Mouse (Mus musculus): ENCODE data around the gene Baiap3. TPM values are rescaled to one million over a fixed set of nuclear protein-coding genes. Genes with fewer than 3 reads are reported as not detected.
"Not testable (repeated sequence)": the region's sequence is repeated elsewhere in the genome, so short reads cannot be mapped to it uniquely, and the experiment has no call there.

Gene Baiap3
- polyA plus RNA-seq, 1 experiment = 23.8 TPM

DNA sequence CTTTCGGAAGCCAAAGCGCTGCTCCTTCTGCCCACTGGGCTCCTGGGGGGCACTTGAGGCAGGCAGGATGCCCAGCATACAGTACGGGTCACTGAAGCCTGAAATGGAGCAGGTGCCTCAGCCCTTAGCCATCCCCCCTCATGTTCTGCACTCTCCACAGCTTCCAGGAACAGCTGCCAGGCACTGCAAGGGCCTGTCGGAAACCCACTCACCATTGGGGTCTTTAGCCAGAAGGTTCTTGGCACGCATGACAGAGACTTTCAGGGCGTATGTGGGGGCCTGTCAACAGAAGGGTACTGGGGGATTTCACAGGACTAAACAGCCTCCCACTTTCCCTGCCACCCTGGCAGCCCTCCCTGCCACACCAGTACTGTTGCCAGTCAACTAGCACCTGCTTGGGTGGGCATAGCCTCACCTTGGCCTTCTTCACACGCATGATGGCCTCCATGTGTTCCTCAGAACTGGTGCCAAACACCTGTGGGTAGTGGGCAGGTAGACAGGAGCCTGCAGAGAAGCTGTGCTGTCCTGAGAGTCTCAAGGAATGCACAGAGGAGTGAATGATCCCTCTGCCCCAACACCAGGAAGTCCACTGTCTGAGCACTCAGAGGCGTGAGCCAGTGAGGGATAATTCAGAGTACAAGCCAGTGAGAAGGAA is 5.9 kb downstream of the Baiap3 start:
- Histone ChIP-seq H3K4me1 (ENCODE audit: control insufficient read depth, insufficient read depth, insufficient read length) (peaks cover 8% of the 10 kb centered on the region; the same call in 1 of the 2 replicates), H3K4me3 (ENCODE audit: extremely low read depth, insufficient read depth, insufficient read length) (no peak overlapping the region), H3K27ac (ENCODE audit: insufficient read depth, low read length) (no peak overlapping the region), H3K27me3 (ENCODE audit: control insufficient read depth, insufficient read depth, low read length) (0 out of 2 replicates have a peak, but pooled peaks cover 2% of the 10 kb centered on the region), H3K36me3 (ENCODE audit: control insufficient read depth, insufficient read depth, low read length) (no peaks in the 10 kb centered on the region)
- DNase-seq (ENCODE audit: low read depth in 1 of 2, low spot score in 2 of 2) = no peak
- no peak for TF ChIP-seq CTCF (IDR thresholded peaks at IDR 0.05; ENCODE audit: extremely low read depth, insufficient read depth, insufficient read length, insufficient replicate concordance)
- TF ChIP-seq POLR2A (IDR thresholded peaks at IDR 0.05; ENCODE audit: low read depth, low read length) = no peak
- 90% methylated on average over 8 of the region's 8 CpGs for WGBS

DNA sequence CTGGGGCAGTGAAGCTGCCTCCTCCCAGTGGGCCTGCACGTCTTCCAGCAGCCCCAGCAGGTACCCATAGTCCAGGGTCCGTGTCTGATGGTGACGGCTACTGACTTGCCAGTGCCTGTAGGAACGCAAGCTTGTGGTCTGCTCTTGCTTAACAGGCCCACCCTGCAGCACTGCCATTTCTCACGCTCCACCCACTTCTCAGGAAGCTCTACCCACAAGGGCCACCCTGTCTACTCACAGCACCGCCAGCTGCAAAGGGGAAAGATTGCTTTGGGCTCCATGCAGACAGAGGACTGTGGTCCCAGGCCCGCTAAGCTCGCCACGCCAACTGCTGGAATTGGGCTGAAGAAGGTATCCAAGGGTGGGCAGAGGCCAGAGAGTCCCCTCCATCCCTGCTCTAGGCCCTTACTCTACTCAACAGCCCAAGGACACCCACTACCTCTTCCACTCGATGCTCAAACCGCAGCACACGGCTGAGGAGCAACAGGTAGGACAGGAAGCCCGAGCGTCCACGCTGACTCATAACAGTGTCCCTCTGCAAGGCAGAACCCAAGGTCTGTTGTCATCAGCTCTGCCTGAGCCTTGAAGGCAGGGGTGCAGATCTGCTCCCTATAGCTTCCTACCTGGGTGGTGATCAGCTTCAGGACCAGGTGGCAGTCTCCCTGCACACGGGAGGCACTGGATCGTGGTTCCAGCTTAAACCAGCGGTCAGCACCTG is 8.0 kb downstream of the Baiap3 start:
- 14% methylated on average over 18 of the region's 18 CpGs for WGBS
- H3K27me3 ChIP-seq (ENCODE audit: control insufficient read depth, insufficient read depth, low read length) = no peaks in the 10 kb centered on the region
- DNase-seq (ENCODE audit: low read depth in 1 of 2, low spot score in 2 of 2) = no peak
- TF ChIP-seq POLR2A (IDR thresholded peaks at IDR 0.05; ENCODE audit: low read depth, low read length) (no peak), CTCF (IDR thresholded peaks at IDR 0.05; ENCODE audit: extremely low read depth, insufficient read depth, insufficient read length, insufficient replicate concordance) (no peak)
- H3K4me1 ChIP-seq (ENCODE audit: control insufficient read depth, insufficient read depth, insufficient read length) = peaks cover 5% of the 10 kb centered on the region; the same call in 1 of the 2 replicates
- H3K36me3 ChIP-seq (ENCODE audit: control insufficient read depth, insufficient read depth, low read length) = peaks cover 7% of the 10 kb centered on the region
- H3K4me3 ChIP-seq (ENCODE audit: extremely low read depth, insufficient read depth, insufficient read length) = peak overlapping the region; percentile 31
- peak overlapping the region; percentile 55 for H3K27ac ChIP-seq (ENCODE audit: insufficient read depth, low read length)

DNA sequence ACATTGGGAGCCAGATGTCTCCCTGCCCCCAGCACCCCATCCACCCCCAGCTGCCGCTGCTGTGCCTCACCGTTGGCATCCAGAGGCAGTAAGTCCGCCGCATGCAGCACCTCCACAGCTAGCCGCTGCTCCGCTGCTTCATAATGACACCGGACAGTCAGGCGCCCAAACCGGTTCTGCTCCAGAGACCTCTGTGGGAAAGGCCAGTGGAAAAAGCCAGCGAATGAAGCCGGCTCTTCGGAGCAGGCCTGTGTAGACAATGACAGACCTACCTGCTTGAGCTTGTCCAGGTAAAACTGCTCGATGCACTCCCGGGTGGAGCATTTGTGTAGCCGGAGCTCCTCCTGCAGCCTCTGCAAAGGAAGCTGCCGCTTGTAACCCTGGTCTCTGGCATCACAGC is 11.9 kb downstream of the Baiap3 start:
- 90% methylated on average over 16 of the region's 16 CpGs for WGBS
- H3K27me3 ChIP-seq (ENCODE audit: control insufficient read depth, insufficient read depth, low read length) = no peaks in the 10 kb centered on the region
- TF ChIP-seq POLR2A (IDR thresholded peaks at IDR 0.05; ENCODE audit: low read depth, low read length) (no peak), CTCF (IDR thresholded peaks at IDR 0.05; ENCODE audit: extremely low read depth, insufficient read depth, insufficient read length, insufficient replicate concordance) (no peak)
- no peak overlapping the region for H3K4me3 ChIP-seq (ENCODE audit: extremely low read depth, insufficient read depth, insufficient read length)
- H3K36me3 ChIP-seq (ENCODE audit: control insufficient read depth, insufficient read depth, low read length) = peaks cover 12% of the 10 kb centered on the region
- DNase-seq (ENCODE audit: low read depth in 1 of 2, low spot score in 2 of 2) = no peak
- no peak overlapping the region for H3K27ac ChIP-seq (ENCODE audit: insufficient read depth, low read length)
- H3K4me1 ChIP-seq (ENCODE audit: control insufficient read depth, insufficient read depth, insufficient read length) = peaks cover 9% of the 10 kb centered on the region

DNA sequence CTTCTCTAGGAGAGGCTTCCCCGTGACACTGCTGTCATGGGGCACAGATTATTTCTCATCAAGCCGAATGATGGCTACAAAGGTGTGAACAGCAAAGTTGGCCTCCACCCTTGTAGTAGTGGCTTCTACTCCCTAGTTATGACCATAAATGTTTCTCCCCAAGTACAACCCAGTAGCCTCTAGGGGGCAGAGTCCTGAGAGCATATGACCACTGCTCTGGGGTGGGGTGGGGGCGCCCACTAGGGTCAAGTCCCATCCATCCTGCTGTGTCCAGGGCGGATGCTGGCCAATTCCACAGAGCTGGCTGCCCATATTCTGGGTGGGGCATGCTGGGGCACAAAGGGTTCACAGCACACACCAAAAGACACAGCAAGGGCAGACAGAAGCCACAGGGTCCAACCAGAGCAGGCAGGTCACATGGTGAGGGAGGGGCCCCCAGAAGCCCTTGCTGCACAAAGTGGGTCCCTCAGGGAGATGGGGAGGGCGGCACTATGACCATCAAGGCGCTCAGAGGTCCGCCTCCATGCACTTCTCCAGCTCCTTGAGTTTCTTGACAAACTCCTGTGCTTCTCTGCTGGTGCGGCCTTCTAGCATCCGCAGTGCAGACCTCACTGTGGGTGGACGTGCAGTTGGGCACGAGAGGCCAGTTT is 12.9 kb downstream of the Baiap3 start:
- H3K4me3 ChIP-seq (ENCODE audit: extremely low read depth, insufficient read depth, insufficient read length) = no peak overlapping the region
- H3K27me3 ChIP-seq (ENCODE audit: control insufficient read depth, insufficient read depth, low read length) = no peaks in the 10 kb centered on the region
- TF ChIP-seq POLR2A (IDR thresholded peaks at IDR 0.05; ENCODE audit: low read depth, low read length) (no peak), CTCF (IDR thresholded peaks at IDR 0.05; ENCODE audit: extremely low read depth, insufficient read depth, insufficient read length, insufficient replicate concordance) (no peak)
- peaks cover 12% of the 10 kb centered on the region for H3K36me3 ChIP-seq (ENCODE audit: control insufficient read depth, insufficient read depth, low read length)
- DNase-seq (ENCODE audit: low read depth in 1 of 2, low spot score in 2 of 2) = no peak
- no peak overlapping the region for H3K27ac ChIP-seq (ENCODE audit: insufficient read depth, low read length)
- 90% methylated on average over 11 of the region's 11 CpGs for WGBS
- H3K4me1 ChIP-seq (ENCODE audit: control insufficient read depth, insufficient read depth, insufficient read length) = peaks cover 6% of the 10 kb centered on the region

DNA sequence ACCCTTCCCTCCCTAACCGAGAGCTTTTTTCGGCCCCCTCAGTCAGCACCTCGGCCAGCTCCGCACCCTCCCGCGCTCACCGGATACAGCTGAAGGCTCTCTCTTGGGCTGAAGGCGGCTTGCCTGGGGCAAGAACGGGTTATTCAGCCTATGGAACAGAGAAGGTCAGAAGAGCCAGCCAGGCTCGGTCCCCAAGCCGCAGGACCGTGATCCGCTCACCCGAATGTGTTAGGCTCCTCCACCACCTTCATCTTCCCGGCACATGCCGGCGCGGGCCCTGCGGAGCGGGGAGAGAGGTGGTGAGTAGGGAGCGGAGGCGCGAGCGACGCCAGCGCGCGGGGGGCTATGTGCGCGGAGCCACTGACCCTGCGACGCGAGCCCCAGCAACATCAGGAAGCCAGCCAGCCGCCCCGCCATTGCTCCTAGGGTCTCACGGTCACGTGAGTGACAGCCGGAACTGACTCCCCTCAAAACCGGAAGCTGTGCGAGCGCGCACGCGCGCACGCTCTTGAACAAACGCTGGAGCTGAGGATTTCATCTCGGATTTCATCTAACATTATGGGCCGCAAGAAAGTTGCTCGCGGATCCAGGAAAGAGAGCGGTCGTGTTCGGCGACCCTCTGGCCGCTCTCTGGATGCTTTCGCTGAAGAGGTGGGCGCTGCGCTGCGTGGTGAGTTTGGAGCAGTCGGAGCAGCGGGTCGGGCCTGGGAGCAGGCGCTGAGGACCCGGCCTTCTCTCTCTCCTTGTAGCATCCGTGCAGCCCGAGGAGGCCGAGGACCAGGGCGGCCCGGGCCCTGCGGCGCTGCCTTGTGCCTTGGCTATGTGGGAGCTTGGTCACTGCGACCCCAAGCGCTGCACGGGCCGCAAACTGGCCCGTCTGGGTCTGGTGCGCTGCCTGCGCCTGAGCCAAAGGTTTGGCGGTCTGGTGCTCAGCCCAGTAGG is 16.2 kb downstream of the Baiap3 start, which contains the start of the genes Gnptg and Tsr3:
TSS of gene Gnptg (minus strand) at position 430 of the 942 bp plus-strand sequence.
TSS of gene Tsr3 (plus strand) at position 476 of the 942 bp plus-strand sequence.
- TF ChIP-seq CTCF (IDR thresholded peaks at IDR 0.05; ENCODE audit: extremely low read depth, insufficient read depth, insufficient read length, insufficient replicate concordance) (no peak), POLR2A (IDR thresholded peaks at IDR 0.05; ENCODE audit: low read depth, low read length) (peak; percentile 12; the same call in 1 of the 2 replicates)
- peak within 1 kb of the TSS; percentile 65 for H3K27ac ChIP-seq (ENCODE audit: insufficient read depth, low read length)
- peaks cover 4% of the 10 kb centered on the region for H3K4me1 ChIP-seq (ENCODE audit: control insufficient read depth, insufficient read depth, insufficient read length)
- H3K4me3 ChIP-seq (ENCODE audit: extremely low read depth, insufficient read depth, insufficient read length) = peak within 1 kb of the TSS; percentile 82
- WGBS = under 1% methylated on average over 80 of the region's 80 CpGs
- DNase-seq (ENCODE audit: low read depth in 1 of 2, low spot score in 2 of 2) = peak; percentile 72 to 78
- H3K27me3 ChIP-seq (ENCODE audit: control insufficient read depth, insufficient read depth, low read length) = no peaks in the 10 kb centered on the region
- H3K36me3 ChIP-seq (ENCODE audit: control insufficient read depth, insufficient read depth, low read length) = peaks cover 20% of the 10 kb centered on the region

DNA sequence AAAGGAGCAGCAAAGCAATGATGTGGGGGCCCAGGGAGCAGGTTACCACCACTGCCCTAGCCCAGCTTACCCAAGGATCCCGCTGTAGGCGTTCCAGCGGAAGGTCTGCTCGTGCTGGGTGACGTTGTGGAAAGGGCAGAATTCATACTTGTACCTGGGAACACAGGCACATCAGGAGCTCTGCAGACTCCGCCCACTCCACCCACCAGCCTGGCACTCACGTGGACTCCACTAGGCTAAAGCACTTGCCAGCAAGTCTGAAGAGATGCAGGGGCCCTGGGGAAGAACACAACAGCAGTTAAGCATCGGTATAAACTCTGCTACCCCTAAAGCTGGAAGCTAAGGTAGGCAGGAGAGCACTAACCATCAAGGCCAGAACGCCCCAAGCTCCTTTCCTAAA is 20.5 kb downstream of the Baiap3 start:
- Histone ChIP-seq H3K27ac (ENCODE audit: insufficient read depth, low read length) (no peak overlapping the region), H3K4me1 (ENCODE audit: control insufficient read depth, insufficient read depth, insufficient read length) (peaks cover 4% of the 10 kb centered on the region), H3K4me3 (ENCODE audit: extremely low read depth, insufficient read depth, insufficient read length) (no peak overlapping the region), H3K36me3 (ENCODE audit: control insufficient read depth, insufficient read depth, low read length) (peaks cover 21% of the 10 kb centered on the region), H3K27me3 (ENCODE audit: control insufficient read depth, insufficient read depth, low read length) (no peaks in the 10 kb centered on the region)
- 85% methylated on average over 9 of the region's 9 CpGs for WGBS
- TF ChIP-seq POLR2A (IDR thresholded peaks at IDR 0.05; ENCODE audit: low read depth, low read length) (no peak), CTCF (IDR thresholded peaks at IDR 0.05; ENCODE audit: extremely low read depth, insufficient read depth, insufficient read length, insufficient replicate concordance) (no peak)
- no peak for DNase-seq (ENCODE audit: low read depth in 1 of 2, low spot score in 2 of 2)

DNA sequence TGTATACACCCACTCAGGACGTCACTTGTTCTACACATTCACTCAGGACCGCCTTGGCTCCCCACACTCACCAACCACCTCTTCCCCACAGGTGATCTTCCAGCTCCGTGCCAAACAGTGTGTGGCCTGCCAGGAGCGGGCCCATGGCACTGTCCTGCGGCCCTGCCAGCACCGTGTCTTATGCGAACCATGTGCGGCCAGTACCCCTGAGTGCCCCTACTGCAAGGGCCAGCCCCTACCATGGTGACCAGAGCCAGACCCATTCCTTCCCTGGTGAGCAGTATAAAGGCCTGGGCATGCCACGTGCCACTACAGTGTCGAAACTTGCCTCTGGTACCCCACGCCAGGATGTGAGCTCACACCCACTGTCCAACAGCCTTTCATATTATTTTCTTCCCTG is 24.5 kb downstream of the Baiap3 start:
- not testable (repeated sequence) for H3K27me3 ChIP-seq (ENCODE audit: control insufficient read depth, insufficient read depth, low read length); DNase-seq (ENCODE audit: low read depth in 1 of 2, low spot score in 2 of 2); H3K27ac ChIP-seq (ENCODE audit: insufficient read depth, low read length); H3K4me3 ChIP-seq (ENCODE audit: extremely low read depth, insufficient read depth, insufficient read length); H3K4me1 ChIP-seq (ENCODE audit: control insufficient read depth, insufficient read depth, insufficient read length)
- peaks cover 33% of the 10 kb centered on the region for H3K36me3 ChIP-seq (ENCODE audit: control insufficient read depth, insufficient read depth, low read length)
- 92% methylated on average over 6 of the region's 11 CpGs for WGBS
